Mouse (Mus musculus): Measurements from ENCODE around the gene Bcl2a1c. TPM values are rescaled to one million over a fixed set of nuclear protein-coding genes. Genes with fewer than 3 reads are reported as not detected.
A peak's percentile ranks its signal among the peaks of the same experiment; 100 is the strongest.
"Not testable (repeated sequence)": the region's sequence is repeated elsewhere in the genome, so short reads cannot be mapped to it uniquely, and the experiment has no call there.

The Bcl2a1c gene
- not detected in 2 replicates for polyA plus RNA-seq (2014; fragmentation: Nextera tagmentation; extraction: Ambion mirVana)

- ATAC-seq (ENCODE audit: insufficient read depth, low FRiP score, low TSS enrichment); H3K4me3 ChIP-seq (ENCODE audit: low read depth, low read length); H3K27me3 ChIP-seq (ENCODE audit: control insufficient read depth, insufficient read depth, low read length); DNase-seq (ENCODE audit: low spot score); H3K9ac ChIP-seq (ENCODE audit: low read length); H3K36me3 ChIP-seq (ENCODE audit: control insufficient read depth, insufficient read depth, low read length); H3K9me3 ChIP-seq (ENCODE audit: control insufficient read depth, low read length); H3K27ac ChIP-seq (ENCODE audit: low read depth, low read length); H3K4me2 ChIP-seq (ENCODE audit: low read depth); H3K4me1 ChIP-seq (ENCODE audit: control insufficient read depth, insufficient read depth, low read length): not testable (repeated sequence)
- WGBS, result 77% methylated on average over 9 of the region's 9 CpGs
Observed at GRCm38 (mm10) chr9:114329855-114330254, at the start of gene Bcl2a1c. TSS of gene Bcl2a1c (plus strand) at chr9:114330135.

GRCm38 (mm10) chr9:114305957-114306356 is 24.0 kb upstream of the Bcl2a1c start:
- not testable (repeated sequence) for H3K27ac ChIP-seq (ENCODE audit: low read depth, low read length); H3K9me3 ChIP-seq (ENCODE audit: control insufficient read depth, low read length); H3K9ac ChIP-seq (ENCODE audit: low read length); H3K4me2 ChIP-seq (ENCODE audit: low read depth); ATAC-seq (ENCODE audit: insufficient read depth, low FRiP score, low TSS enrichment); H3K4me1 ChIP-seq (ENCODE audit: control insufficient read depth, insufficient read depth, low read length); H3K4me3 ChIP-seq (ENCODE audit: low read depth, low read length); H3K36me3 ChIP-seq (ENCODE audit: control insufficient read depth, insufficient read depth, low read length); DNase-seq (ENCODE audit: low spot score); H3K27me3 ChIP-seq (ENCODE audit: control insufficient read depth, insufficient read depth, low read length)

GRCm38 (mm10) chr9:114311752-114312151 is 18.2 kb upstream of the Bcl2a1c start:
- not testable (repeated sequence) for H3K36me3 ChIP-seq (ENCODE audit: control insufficient read depth, insufficient read depth, low read length); H3K9me3 ChIP-seq (ENCODE audit: control insufficient read depth, low read length); H3K27me3 ChIP-seq (ENCODE audit: control insufficient read depth, insufficient read depth, low read length); H3K4me1 ChIP-seq (ENCODE audit: control insufficient read depth, insufficient read depth, low read length); DNase-seq (ENCODE audit: low spot score); H3K9ac ChIP-seq (ENCODE audit: low read length); H3K27ac ChIP-seq (ENCODE audit: low read depth, low read length); ATAC-seq (ENCODE audit: insufficient read depth, low FRiP score, low TSS enrichment); H3K4me2 ChIP-seq (ENCODE audit: low read depth); H3K4me3 ChIP-seq (ENCODE audit: low read depth, low read length)
- WGBS, result 87% methylated on average over 2 of the region's 2 CpGs

GRCm38 (mm10) chr9:114318021-114318420 is 11.9 kb upstream of the Bcl2a1c start:
- DNase-seq (ENCODE audit: low spot score) (peak; percentile 74), ATAC-seq (ENCODE audit: insufficient read depth, low FRiP score, low TSS enrichment) (no peak)
- H3K4me2 ChIP-seq (ENCODE audit: low read depth), result no peak overlapping the region
- H3K27me3 ChIP-seq (ENCODE audit: control insufficient read depth, insufficient read depth, low read length), result no peaks in the 10 kb centered on the region
- no peaks in the 10 kb centered on the region for H3K4me1 ChIP-seq (ENCODE audit: control insufficient read depth, insufficient read depth, low read length)
- no peak overlapping the region for H3K9ac ChIP-seq (ENCODE audit: low read length)
- WGBS, result 12% methylated on average over 2 of the region's 2 CpGs
- no peak overlapping the region for H3K4me3 ChIP-seq (ENCODE audit: low read depth, low read length)
- H3K36me3 ChIP-seq (ENCODE audit: control insufficient read depth, insufficient read depth, low read length), result no peaks in the 10 kb centered on the region
- no peak overlapping the region for H3K27ac ChIP-seq (ENCODE audit: low read depth, low read length)
- no peaks in the 10 kb centered on the region for H3K9me3 ChIP-seq (ENCODE audit: control insufficient read depth, low read length)

- Histone ChIP-seq H3K36me3 (ENCODE audit: control insufficient read depth, insufficient read depth, low read length) (no peaks in the 10 kb centered on the region), H3K27me3 (ENCODE audit: control insufficient read depth, insufficient read depth, low read length) (no peaks in the 10 kb centered on the region), H3K9me3 (ENCODE audit: control insufficient read depth, low read length) (no peaks in the 10 kb centered on the region), H3K4me2 (ENCODE audit: low read depth) (no peak overlapping the region), H3K27ac (ENCODE audit: low read depth, low read length) (no peak overlapping the region), H3K4me1 (ENCODE audit: control insufficient read depth, insufficient read depth, low read length) (no peaks in the 10 kb centered on the region), H3K4me3 (ENCODE audit: low read depth, low read length) (no peak overlapping the region), H3K9ac (ENCODE audit: low read length) (no peak overlapping the region)
- DNase-seq (ENCODE audit: low spot score) (no peak), ATAC-seq (ENCODE audit: insufficient read depth, low FRiP score, low TSS enrichment) (no peak)
- 73% methylated on average over 3 of the region's 3 CpGs for WGBS
Observed at GRCm38 (mm10) chr9:114326011-114326748, 3.8 kb upstream of the Bcl2a1c start.

- H3K4me3 ChIP-seq (ENCODE audit: low read depth, low read length); DNase-seq (ENCODE audit: low spot score); H3K9me3 ChIP-seq (ENCODE audit: control insufficient read depth, low read length); H3K36me3 ChIP-seq (ENCODE audit: control insufficient read depth, insufficient read depth, low read length); H3K27ac ChIP-seq (ENCODE audit: low read depth, low read length); ATAC-seq (ENCODE audit: insufficient read depth, low FRiP score, low TSS enrichment); H3K4me2 ChIP-seq (ENCODE audit: low read depth); H3K9ac ChIP-seq (ENCODE audit: low read length); H3K4me1 ChIP-seq (ENCODE audit: control insufficient read depth, insufficient read depth, low read length); H3K27me3 ChIP-seq (ENCODE audit: control insufficient read depth, insufficient read depth, low read length): not testable (repeated sequence)
Observed at GRCm38 (mm10) chr9:114328332-114328731, 1.6 kb upstream of the Bcl2a1c start.

GRCm38 (mm10) chr9:114367783-114368470 is 38.0 kb downstream of the Bcl2a1c start:
- peak overlapping the region; percentile 60 for H3K9ac ChIP-seq (ENCODE audit: low read length)
- WGBS, result under 1% methylated on average over 48 of the region's 48 CpGs
- DNase-seq (ENCODE audit: low spot score) (peak; percentile 79), ATAC-seq (ENCODE audit: insufficient read depth, low FRiP score, low TSS enrichment) (peak; percentile 61; the same call in 1 of the 2 replicates)
- no peaks in the 10 kb centered on the region for H3K36me3 ChIP-seq (ENCODE audit: control insufficient read depth, insufficient read depth, low read length)
- H3K27me3 ChIP-seq (ENCODE audit: control insufficient read depth, insufficient read depth, low read length), result no peaks in the 10 kb centered on the region
- H3K27ac ChIP-seq (ENCODE audit: low read depth, low read length), result no peak overlapping the region
- H3K4me2 ChIP-seq (ENCODE audit: low read depth), result peak overlapping the region; percentile 90
- H3K4me1 ChIP-seq (ENCODE audit: control insufficient read depth, insufficient read depth, low read length), result no peaks in the 10 kb centered on the region
- peak overlapping the region; percentile 46 for H3K4me3 ChIP-seq (ENCODE audit: low read depth, low read length)
- no peaks in the 10 kb centered on the region for H3K9me3 ChIP-seq (ENCODE audit: control insufficient read depth, low read length)

- 11% methylated on average over 12 of the region's 12 CpGs for WGBS
- Histone ChIP-seq H3K4me2 (ENCODE audit: low read depth) (peak overlapping the region; percentile 90), H3K27ac (ENCODE audit: low read depth, low read length) (no peak overlapping the region), H3K36me3 (ENCODE audit: control insufficient read depth, insufficient read depth, low read length) (no peaks in the 10 kb centered on the region), H3K9ac (ENCODE audit: low read length) (peak overlapping the region; percentile 60), H3K9me3 (ENCODE audit: control insufficient read depth, low read length) (no peaks in the 10 kb centered on the region), H3K27me3 (ENCODE audit: control insufficient read depth, insufficient read depth, low read length) (no peaks in the 10 kb centered on the region), H3K4me3 (ENCODE audit: low read depth, low read length) (peak overlapping the region; percentile 46), H3K4me1 (ENCODE audit: control insufficient read depth, insufficient read depth, low read length) (no peaks in the 10 kb centered on the region)
- ATAC-seq (ENCODE audit: insufficient read depth, low FRiP score, low TSS enrichment) (no peak), DNase-seq (ENCODE audit: low spot score) (peak; percentile 20)
Observed at GRCm38 (mm10) chr9:114368471-114368858, 38.5 kb downstream of the Bcl2a1c start.

GRCm38 (mm10) chr9:114369389-114369788 is 39.5 kb downstream of the Bcl2a1c start:
- not testable (repeated sequence) for H3K27ac ChIP-seq (ENCODE audit: low read depth, low read length); H3K4me1 ChIP-seq (ENCODE audit: control insufficient read depth, insufficient read depth, low read length); ATAC-seq (ENCODE audit: insufficient read depth, low FRiP score, low TSS enrichment); DNase-seq (ENCODE audit: low spot score); H3K4me2 ChIP-seq (ENCODE audit: low read depth); H3K36me3 ChIP-seq (ENCODE audit: control insufficient read depth, insufficient read depth, low read length); H3K27me3 ChIP-seq (ENCODE audit: control insufficient read depth, insufficient read depth, low read length); H3K9me3 ChIP-seq (ENCODE audit: control insufficient read depth, low read length); H3K4me3 ChIP-seq (ENCODE audit: low read depth, low read length); H3K9ac ChIP-seq (ENCODE audit: low read length)
- WGBS, result 69% methylated on average over 5 of the region's 5 CpGs

All from neural tube, embryonic 11.5 days (tissue).